Mouse (Mus musculus) cerebellum, adult 2 months (tissue): ENCODE measurements around the gene Pid1.

Experiments used
- CTCF ChIP-seq: fragments of 200-500 bp; IDR thresholded peaks from 2 replicates; pipeline ENCODE4 v1.5.1; 2011; ENCODE audit warnings: low read depth, mild to moderate bottlenecking, control low read depth, low read length, moderate library complexity, borderline replicate concordance; ENCODE audit not compliant: insufficient read depth
- POLR2A ChIP-seq: fragments of 200-500 bp; IDR thresholded peaks from 2 replicates; pipeline ENCODE4 v1.6.1; 2011; ENCODE audit warnings: low read length, control low read depth, borderline replicate concordance; ENCODE audit not compliant: insufficient read depth

GRCm38 (mm10) chr1:84154725-84155584 lies 209.0 kb downstream of the Pid1 start:
- TF ChIP-seq CTCF (no peak), POLR2A (no peak)
